Mouse (Mus musculus) skeletal muscle tissue, adult 2 months (tissue): ENCODE data around the gene Naa50.

Experiments used
- DNase-seq: peaks from one replicate; pipeline ENCODE4 v3.0.0-alpha.2; 2012; ENCODE audit warnings: low read depth, low spot score

Gene Naa50

GRCm38 (mm10) chr16:44139536-44140185, at the start of gene Naa50, which contains the start of gene Atp6v1a:
TSS of gene Naa50 (plus strand) at chr16:44139830.
TSS of gene Atp6v1a (minus strand) at chr16:44139705.
- peak; percentile 95 for DNase-seq

GRCm38 (mm10) chr16:44099377-44099776, 40.3 kb upstream of the Naa50 start:
- DNase-seq: no peak

DNA sequence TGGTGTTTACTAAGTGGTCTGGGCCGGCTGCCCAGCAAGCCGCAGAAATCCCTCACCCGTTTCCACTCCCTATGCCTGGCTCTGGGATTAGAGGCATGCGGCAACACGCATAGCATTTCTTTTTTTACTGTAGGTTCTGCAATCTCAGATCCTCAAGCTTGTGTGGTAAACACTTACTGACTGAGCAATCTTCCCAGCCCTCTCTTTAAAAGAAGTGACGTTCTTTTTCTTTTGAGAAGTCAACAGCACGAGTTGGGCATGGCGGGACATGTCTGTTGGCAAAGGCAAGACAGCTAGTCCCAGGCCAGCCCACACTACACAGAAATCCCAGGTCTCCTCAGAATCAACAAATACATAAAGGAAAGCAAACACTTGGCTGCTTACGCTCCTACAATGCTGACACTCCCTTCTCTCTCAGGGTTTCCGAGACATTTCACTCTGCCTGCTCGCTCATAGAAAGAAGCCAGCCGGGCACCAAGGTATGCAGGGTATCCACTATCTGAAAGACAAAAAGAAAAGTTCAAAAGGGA, 38.4 kb upstream of the Naa50 start:
- DNase-seq: no peak

DNA sequence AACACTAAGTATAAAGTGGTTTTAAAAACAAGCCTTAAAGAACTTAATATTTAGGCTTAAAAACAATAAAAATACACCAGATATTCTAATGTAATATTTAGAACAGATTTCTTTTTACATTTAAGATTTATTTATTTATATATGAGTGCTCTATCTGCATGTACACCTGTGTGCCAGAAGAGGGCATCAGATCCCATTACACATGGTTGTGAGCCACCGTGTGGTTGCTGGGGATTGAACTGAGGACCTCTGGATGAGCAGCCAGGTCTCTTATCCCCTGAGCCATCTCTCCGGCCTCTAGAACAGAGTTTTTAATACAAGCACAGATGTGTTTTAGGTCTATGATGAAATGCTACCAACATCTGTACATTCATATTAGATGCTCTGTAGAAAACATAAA, 36.7 kb upstream of the Naa50 start:
- no peak for DNase-seq

- no peak for DNase-seq
These were observed 35.5 kb upstream of the Naa50 start for GRCm38 (mm10) chr16:44103806-44104766.

- DNase-seq: no peak
These were observed 34.4 kb upstream of the Naa50 start for GRCm38 (mm10) chr16:44105211-44105610.

DNA sequence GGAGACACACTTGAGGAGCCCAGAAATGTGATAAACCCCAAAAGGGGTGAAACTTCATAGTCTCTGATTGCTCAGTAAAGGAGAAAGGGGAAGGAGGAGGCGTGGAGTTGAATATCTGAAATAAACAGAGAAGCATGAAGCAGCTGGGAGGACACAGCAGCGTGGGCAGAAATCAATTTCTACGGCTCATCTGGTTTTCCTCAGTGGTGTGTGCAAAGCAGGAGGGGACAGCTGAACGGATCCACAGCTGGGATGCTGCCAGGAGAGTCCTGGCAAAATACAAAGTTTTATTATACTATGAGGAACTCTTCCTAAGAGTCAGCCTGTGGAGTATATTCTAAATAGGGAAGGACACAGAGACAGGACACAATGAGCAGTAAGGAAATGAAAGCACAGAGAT, 30.6 kb upstream of the Naa50 start:
- no peak for DNase-seq

- DNase-seq: peak; percentile 60
These were observed 19.7 kb upstream of the Naa50 start for GRCm38 (mm10) chr16:44119753-44120501.

DNA sequence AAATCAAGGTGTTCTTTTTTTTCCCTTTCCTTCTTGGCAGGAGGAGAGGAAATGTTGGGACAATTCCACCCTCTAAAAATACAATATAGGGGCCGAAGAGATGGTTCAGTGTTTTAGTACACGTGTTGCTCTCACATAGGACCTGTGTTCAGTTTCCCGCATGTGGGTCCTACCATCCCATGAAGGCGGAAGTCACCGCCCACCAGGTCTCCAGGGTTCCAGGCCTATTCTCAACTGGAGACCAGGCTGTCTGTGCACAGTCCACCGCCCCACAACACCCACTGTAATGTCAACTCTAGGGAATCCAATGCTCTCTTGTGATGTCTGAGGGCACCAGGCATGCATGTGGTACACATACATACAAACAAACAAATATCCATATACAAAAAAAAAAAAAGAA, 17.5 kb upstream of the Naa50 start:
- no peak for DNase-seq

- DNase-seq: no peak
These were observed 17.1 kb upstream of the Naa50 start for GRCm38 (mm10) chr16:44122574-44122973.

DNA sequence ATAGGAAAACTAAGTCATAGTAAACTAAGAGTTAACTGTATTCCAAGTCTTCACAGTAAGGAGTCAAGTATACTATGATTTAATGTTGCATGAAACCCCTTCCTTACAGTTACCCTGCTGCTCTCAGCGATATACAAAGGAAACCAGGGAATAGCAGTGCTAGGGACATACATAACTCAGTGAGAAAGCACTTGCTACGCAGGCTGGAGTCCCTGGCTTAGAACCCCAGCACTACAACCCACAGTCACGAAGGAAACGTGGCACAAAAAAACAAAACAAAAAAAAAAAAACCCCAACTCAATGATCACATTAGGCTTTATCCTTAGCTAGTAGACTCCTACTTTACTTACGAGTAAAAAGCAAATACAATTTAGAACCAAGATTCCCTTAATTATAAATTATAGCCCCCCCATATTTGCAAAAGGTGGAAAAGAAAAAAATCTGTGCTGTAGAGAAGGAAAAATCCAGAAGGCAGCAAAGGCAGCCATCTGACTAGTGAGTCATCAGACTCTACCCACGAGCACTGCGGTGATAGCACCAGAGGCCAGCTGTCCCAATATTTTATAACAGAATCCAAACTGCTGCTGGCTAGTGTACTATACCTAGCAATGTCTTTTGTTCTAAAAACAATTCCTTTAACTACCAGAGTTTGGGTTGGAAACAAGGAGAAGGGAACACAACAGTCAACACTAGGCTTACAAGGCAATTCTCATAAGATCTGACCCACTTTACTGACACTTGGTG, 16.5 kb upstream of the Naa50 start:
- DNase-seq: no peak

- DNase-seq: no peak
These were observed 15.8 kb upstream of the Naa50 start for GRCm38 (mm10) chr16:44123786-44124185.

- no peak for DNase-seq
These were observed 14.9 kb upstream of the Naa50 start for GRCm38 (mm10) chr16:44124713-44125112.

- DNase-seq: no peak
These were observed 14.2 kb upstream of the Naa50 start for GRCm38 (mm10) chr16:44125436-44125835.

GRCm38 (mm10) chr16:44126437-44126836, 13.2 kb upstream of the Naa50 start:
- DNase-seq: peak; percentile 59

GRCm38 (mm10) chr16:44132300-44132699, 7.3 kb upstream of the Naa50 start:
- DNase-seq: no peak

DNA sequence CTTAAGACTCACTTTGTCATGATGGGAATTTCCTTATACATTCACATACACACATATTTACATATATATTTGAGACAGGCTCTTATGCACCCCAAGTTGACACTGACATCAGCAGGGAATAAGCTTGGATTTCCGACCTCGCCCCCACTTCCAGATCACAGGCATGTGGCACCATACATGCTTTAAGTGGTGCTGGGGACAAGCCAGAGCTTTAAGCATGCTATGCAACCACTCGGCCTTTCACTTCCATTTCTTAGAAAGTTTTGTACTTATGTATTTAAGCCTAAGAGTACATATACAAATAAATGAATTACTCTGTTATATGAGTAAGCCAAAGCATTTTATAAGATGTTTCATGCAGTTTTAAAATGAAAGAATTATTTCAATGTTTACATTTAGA, 6.4 kb upstream of the Naa50 start:
- no peak for DNase-seq

DNA sequence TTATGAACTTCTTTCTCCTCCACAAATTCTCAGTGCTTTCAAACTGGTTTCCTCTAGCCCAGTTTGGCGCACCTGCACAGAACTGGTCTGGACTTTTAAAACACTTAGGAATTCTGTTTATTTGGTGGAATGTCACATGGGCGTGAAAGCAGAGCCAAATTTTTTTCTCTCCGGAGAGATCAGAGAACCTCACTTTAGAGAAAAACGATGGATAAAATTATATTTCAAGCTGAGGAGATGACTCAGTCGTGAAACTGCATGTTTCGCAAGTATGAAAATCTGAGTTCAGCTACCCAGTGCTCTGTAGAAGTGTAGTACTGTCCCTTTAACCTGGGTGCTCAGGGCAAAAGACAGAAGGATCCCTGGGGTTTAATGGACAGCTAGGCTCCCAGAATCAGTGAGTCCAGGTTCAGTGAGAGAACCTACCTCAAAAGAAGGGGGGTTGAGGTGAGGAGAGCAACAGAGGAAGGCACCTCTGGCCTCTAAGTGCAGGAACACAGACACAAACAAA, 3.1 kb upstream of the Naa50 start:
- DNase-seq: no peak

GRCm38 (mm10) chr16:44138377-44138978, 1.2 kb upstream of the Naa50 start:
- no peak for DNase-seq

DNA sequence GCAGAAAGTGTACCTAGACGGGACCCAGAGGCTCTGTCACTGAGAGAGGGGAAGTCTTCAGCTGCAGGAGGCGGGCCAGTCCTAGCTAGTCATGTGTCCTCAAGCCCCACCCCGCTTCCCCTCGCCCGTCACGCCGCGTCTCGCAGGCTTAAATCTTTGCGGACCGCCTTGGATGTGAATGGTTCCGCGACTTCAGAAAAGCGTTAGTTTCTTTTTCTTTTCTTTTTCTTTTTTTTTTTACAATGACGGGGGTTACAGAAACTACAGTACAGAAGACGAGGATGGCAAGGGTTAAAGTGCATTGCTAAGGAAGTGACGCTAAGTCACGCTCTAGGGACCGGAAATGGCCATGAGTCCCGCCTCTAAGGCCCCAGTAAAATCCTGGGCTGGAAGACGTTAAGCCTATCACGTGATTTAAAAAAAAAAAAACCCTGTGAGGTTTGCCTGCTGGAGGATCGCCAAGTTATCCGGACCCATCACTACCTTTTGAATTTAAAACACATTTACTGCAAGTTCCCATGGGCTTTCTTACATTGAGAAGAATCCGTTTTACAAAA, 573 bp upstream of the Naa50 start:
- peak; percentile 95 for DNase-seq
